Mouse (Mus musculus) hindbrain, embryonic 15.5 days (tissue): Measurements from ENCODE around the gene Rab7b. TPM values are rescaled to one million over a fixed set of nuclear protein-coding genes. Genes with fewer than 3 reads are reported as not detected.

ENCODE experiments used
- ATAC-seq: fragments of 200-750 bp; cut with Nextera tagmentation; 2 replicates; pipeline ENCODE4 v1.8.0; 2017; ENCODE audit warnings: low read depth, moderate number of reproducible peaks, moderate TSS enrichment; ENCODE audit not compliant: low FRiP score
- H3K27ac ChIP-seq: fragments of 300-500 bp; sonication (generic); replicated peaks from 2 replicates; pipeline ENCODE4 v1.5.1; 2015; ENCODE audit warnings: mild to moderate bottlenecking, inconsistent platforms
- H3K27me3 ChIP-seq: fragments of 300-500 bp; sonication (generic); 2 replicates; pipeline ENCODE4 v1.6.1; 2015; ENCODE audit warnings: control low read depth, inconsistent platforms
- H3K36me3 ChIP-seq: fragments of 300-500 bp; sonication (generic); 2 replicates; pipeline ENCODE4 v1.6.1; 2015; ENCODE audit warnings: control low read depth, inconsistent platforms
- H3K4me1 ChIP-seq: fragments of 300-500 bp; sonication (generic); replicated peaks from 2 replicates; pipeline ENCODE4 v1.6.1; 2015; ENCODE audit warnings: control low read depth, inconsistent platforms
- H3K4me2 ChIP-seq: fragments of 300-500 bp; sonication (generic); 2 replicates; pipeline ENCODE4 v1.6.1; 2015; ENCODE audit warnings: moderate library complexity, mild to moderate bottlenecking, inconsistent platforms
- H3K4me3 ChIP-seq: fragments of 300-500 bp; sonication (generic); 2 replicates; pipeline ENCODE4 v1.5.1; 2015; ENCODE audit warnings: mild to moderate bottlenecking, inconsistent platforms
- H3K9ac ChIP-seq: fragments of 300-500 bp; sonication (generic); 2 replicates; pipeline ENCODE4 v1.6.1; 2015; ENCODE audit warnings: inconsistent platforms
- H3K9me3 ChIP-seq: fragments of 300-500 bp; sonication (generic); 2 replicates; pipeline ENCODE4 v1.6.1; 2016; ENCODE audit warnings: control low read depth, inconsistent platforms
- WGBS: fragments of 180-500 bp; shearing (Covaris S2); methylation state at CpG from one replicate; pipeline ENCODE4 v1.1.7; 2015; 5-methylcytosine and 5-hydroxymethylcytosine counted together
- polyA plus RNA-seq: library from polyadenylated mRNA; unstranded; fragments of >200 nt; fragmentation: Nextera tagmentation; extraction: Ambion mirVana; gene quantifications from 2 replicates; pipeline ENCODE4 v1.2.1, GENCODE M21; 2015

Rab7b gene
- polyA plus RNA-seq, 1 experiment from 2014 or later: 0.91 TPM

DNA sequence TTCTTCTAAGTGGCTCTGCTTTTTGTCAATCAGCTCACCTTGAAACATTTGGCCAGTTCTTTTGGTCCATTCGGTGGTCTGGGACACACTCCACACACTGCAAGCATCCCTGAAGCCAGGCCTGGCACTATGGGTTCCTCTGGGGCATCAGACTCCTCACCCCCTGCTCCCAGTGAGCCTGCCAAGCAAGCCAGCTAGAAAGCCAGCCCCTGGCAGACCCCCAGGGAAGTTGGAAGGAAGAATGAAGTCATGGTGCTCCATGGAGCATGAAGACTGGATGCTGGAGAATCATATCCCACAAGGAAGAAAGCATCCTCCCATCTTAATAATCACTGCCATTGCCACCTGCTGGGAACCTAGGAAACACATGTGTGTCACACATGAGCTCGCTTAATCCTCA, 60.1 kb downstream of the Rab7b start:
- H3K4me1 ChIP-seq: peaks cover 7% of the 10 kb centered on the region; the same call in 1 of the 2 replicates
- H3K4me3 ChIP-seq: no peak overlapping the region
- H3K4me2 ChIP-seq: no peak overlapping the region
- 78% methylated on average over 2 of the region's 2 CpGs for WGBS
- no peaks in the 10 kb centered on the region for H3K9me3 ChIP-seq
- ATAC-seq: no peak
- H3K36me3 ChIP-seq: no peaks in the 10 kb centered on the region
- no peaks in the 10 kb centered on the region for H3K27me3 ChIP-seq
- H3K27ac ChIP-seq: no peak overlapping the region
- H3K9ac ChIP-seq: no peak overlapping the region

DNA sequence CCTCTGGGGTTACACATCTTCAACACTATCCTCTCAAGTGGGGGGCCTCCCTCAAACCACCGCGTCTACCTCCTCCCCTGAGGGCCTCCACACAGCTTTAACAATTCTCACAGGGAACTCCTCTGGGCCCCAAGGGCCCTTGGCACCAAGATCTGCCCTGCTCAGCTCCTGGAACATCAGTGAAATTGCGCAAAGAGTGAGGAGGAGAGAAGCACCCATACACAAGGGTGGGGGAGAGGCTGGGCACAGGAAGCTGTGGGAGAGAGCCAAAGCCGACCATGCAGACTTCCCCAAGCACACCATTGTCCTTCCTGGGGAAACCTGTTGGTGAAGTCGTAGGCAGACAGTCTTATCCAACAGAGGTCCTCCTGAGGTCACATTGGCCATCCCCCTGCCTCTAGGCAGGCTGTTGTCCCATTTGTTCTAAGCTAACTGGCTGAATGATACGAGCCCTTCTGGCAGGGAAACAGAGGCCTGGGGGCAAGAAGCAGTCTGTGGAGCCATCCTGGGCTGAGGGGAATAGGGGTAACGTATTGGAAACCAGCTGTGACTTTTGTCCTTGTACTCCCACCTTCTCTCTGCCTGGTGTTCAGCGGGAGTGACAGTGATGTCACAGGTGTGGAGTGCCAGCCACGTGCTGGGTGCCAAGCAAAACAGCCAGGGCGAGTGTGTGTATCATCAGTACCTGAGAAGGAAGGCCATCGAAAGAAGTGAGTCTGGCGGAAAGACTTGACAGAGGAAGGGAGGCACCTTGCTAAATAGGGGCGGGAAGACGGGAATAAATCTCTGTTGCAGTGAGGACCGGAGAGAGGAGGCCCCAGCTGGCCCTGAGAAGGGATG, 61.4 kb downstream of the Rab7b start:
- WGBS: 83% methylated on average over 15 of the region's 15 CpGs
- no peak for ATAC-seq
- H3K36me3 ChIP-seq: no peaks in the 10 kb centered on the region
- no peak overlapping the region for H3K27ac ChIP-seq
- no peaks in the 10 kb centered on the region for H3K9me3 ChIP-seq
- H3K4me1 ChIP-seq: peaks cover 7% of the 10 kb centered on the region; the same call in 1 of the 2 replicates
- H3K27me3 ChIP-seq: no peaks in the 10 kb centered on the region
- no peak overlapping the region for H3K9ac ChIP-seq
- H3K4me3 ChIP-seq: no peak overlapping the region
- H3K4me2 ChIP-seq: no peak overlapping the region

DNA sequence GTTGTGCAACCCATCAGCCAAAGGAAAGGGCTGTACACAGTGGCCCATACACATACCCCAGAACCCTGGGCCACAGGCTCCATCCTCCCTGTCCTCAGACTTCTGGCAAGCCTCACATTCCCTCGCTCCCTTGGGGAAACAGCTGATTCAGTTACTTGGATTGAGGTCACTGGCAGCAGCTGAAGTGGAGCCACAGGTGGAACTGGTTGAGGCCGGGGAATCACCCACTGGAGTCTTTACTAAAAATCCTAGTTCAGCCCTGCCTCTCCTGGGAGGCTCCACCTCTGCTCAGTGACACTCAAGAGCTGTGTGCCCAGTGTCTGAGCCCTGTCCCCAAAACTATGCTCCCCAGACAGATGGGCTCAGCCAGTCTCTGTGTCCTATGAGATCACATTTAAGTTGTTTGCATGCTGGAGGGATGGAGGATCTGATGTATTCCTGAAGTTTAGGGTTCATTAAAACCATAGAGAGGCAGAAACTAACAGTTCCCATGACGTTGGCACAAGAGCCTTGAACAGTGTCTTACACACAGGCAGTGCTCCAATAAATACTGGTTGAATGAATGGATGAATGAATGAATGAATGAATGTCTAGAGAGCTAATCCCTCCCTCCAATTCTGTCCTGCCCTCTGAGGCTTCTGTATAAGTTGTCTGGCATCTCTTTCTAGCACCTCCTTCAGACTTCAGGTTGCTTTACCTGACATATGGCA, 62.8 kb downstream of the Rab7b start:
- Histone ChIP-seq H3K4me1 (peaks cover 7% of the 10 kb centered on the region; the same call in 1 of the 2 replicates), H3K9ac (no peak overlapping the region), H3K27ac (no peak overlapping the region), H3K4me3 (no peak overlapping the region), H3K9me3 (no peaks in the 10 kb centered on the region), H3K4me2 (no peak overlapping the region), H3K27me3 (no peaks in the 10 kb centered on the region), H3K36me3 (no peaks in the 10 kb centered on the region)
- no peak for ATAC-seq
- 78% methylated on average over 3 of the region's 3 CpGs for WGBS

DNA sequence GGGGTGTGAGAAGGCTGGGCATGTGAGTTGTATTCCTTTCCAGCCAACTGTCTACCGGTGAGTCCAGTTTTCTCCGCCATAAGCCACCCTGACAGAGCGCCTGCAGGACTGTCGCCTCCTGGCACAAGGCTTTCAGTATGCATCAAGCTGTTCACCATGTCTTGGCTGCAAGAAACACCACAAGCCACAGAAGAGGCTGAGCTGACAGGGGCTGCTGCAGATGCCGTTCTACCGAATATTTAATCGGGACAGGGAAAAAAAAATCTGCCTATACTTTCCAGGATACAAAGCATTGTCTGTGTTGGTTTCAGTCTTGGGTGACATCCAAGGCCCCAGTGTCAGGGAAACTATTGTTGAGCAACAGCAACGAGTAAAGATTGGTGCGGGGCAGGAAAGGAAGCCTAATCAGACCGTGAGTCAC, 63.4 kb downstream of the Rab7b start:
- no peak overlapping the region for H3K4me3 ChIP-seq
- no peak for ATAC-seq
- no peak overlapping the region for H3K4me2 ChIP-seq
- H3K9ac ChIP-seq: no peak overlapping the region
- H3K27me3 ChIP-seq: no peaks in the 10 kb centered on the region
- no peaks in the 10 kb centered on the region for H3K9me3 ChIP-seq
- peaks cover 7% of the 10 kb centered on the region; the same call in 1 of the 2 replicates for H3K4me1 ChIP-seq
- WGBS: 50% methylated on average over 10 of the region's 10 CpGs
- no peaks in the 10 kb centered on the region for H3K36me3 ChIP-seq
- no peak overlapping the region for H3K27ac ChIP-seq

DNA sequence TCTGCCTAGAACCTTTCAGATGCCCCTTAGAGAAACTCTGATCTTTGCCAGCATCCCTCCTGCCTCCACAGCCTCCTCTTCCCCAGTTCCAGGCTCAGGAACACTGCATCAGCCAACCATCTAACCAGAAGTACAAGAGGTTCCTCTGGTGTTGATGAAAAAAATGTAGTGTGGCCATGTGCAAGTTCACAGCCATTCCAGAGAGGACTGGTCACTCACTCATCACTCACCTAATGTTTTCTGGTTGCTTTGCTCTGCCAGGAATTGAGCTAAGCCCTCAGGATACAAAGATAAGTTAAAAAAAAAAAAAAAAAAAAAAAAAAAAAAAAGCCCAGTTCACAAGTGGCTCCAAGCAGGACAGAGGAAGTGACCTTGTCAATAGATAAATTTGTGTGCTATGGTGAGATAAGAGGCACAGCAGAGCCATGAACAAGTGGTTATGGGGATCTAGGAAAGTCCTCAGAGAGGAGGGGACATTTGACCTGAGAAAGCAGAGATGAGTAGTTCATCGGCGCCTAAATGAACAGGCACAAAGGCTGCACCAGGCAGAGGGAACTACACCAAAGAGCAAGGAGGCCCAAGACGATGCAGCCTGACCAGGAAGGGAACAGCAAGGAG, 65.8 kb downstream of the Rab7b start:
- Histone ChIP-seq H3K9ac (no peak overlapping the region), H3K9me3 (no peaks in the 10 kb centered on the region), H3K4me1 (peaks cover 7% of the 10 kb centered on the region; the same call in 1 of the 2 replicates), H3K27me3 (no peaks in the 10 kb centered on the region), H3K4me3 (no peak overlapping the region), H3K4me2 (no peak overlapping the region), H3K36me3 (no peaks in the 10 kb centered on the region), H3K27ac (no peak overlapping the region)
- ATAC-seq: no peak
- 74% methylated on average over 3 of the region's 3 CpGs for WGBS

DNA sequence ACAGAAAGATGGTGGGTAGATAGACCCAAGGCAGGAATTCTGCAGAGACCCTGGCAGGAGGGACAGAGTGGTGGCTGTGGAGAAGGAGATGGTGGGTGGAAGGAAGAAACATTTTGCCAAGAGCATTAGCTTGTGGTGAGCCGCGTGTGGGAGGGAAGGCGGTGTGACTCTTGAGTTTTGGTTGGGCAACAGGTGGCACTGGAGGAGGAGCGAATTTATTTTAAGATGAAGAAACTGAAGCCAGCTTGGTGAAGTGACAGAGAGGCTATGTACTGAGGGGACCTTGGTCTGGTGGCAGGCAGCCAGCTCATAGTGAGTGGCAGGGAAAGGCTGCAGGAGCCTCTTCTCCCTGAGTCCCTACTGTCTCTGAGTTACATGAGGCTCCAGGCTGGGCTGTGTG, 66.4 kb downstream of the Rab7b start:
- Histone ChIP-seq H3K36me3 (no peaks in the 10 kb centered on the region), H3K27ac (no peak overlapping the region), H3K4me3 (no peak overlapping the region), H3K9me3 (no peaks in the 10 kb centered on the region), H3K4me2 (no peak overlapping the region), H3K27me3 (no peaks in the 10 kb centered on the region), H3K4me1 (peaks cover 7% of the 10 kb centered on the region; the same call in 1 of the 2 replicates), H3K9ac (no peak overlapping the region)
- 88% methylated on average over 4 of the region's 4 CpGs for WGBS
- no peak for ATAC-seq

DNA sequence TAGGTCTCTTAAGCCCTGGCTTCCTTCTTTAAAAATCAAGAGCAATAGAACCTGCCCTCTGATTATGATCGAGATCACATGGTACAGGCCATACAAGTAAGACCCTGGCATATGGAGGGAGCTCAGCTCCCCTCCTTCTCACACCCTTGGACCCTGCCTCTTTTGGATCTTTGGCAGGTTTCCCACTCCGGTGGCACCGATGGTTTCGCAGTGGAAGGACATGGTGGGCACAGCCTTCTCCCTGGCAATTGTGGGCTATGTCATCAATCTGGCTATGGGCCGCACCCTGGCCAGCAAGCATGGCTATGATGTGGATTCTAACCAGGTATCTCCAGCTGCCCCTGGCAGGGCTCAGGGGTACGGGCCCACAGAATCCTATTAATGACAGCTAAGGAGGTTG, 68.7 kb downstream of the Rab7b start:
- Histone ChIP-seq H3K4me1 (no peaks in the 10 kb centered on the region), H3K9ac (no peak overlapping the region), H3K27me3 (no peaks in the 10 kb centered on the region), H3K4me2 (no peak overlapping the region), H3K36me3 (no peaks in the 10 kb centered on the region), H3K9me3 (no peaks in the 10 kb centered on the region), H3K4me3 (no peak overlapping the region), H3K27ac (no peak overlapping the region)
- no peak for ATAC-seq
- WGBS: 86% methylated on average over 6 of the region's 6 CpGs

DNA sequence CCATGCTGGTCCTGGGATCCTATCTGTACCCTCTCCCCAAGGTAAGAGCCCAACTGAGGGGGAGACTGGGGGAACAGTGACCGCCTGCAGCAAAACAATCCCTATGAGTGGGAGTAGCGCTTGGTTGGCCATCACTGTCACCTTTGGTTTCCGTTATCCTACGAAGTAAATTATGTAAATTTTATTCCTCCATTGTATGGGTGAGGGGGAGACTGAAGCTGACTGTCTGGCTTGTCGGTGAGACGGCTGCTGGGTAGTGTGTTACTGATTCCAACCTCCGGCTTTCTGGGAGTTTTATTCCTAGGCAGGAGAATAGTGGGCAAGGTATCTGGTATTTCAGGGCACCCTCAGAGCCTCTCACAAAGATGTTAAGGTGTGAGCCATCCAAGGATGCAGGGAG, 70.3 kb downstream of the Rab7b start:
- no peak overlapping the region for H3K4me3 ChIP-seq
- H3K9ac ChIP-seq: no peak overlapping the region
- no peaks in the 10 kb centered on the region for H3K27me3 ChIP-seq
- H3K4me1 ChIP-seq: no peaks in the 10 kb centered on the region
- ATAC-seq: no peak
- no peak overlapping the region for H3K4me2 ChIP-seq
- H3K36me3 ChIP-seq: no peaks in the 10 kb centered on the region
- no peaks in the 10 kb centered on the region for H3K9me3 ChIP-seq
- no peak overlapping the region for H3K27ac ChIP-seq
- 32% methylated on average over 7 of the region's 7 CpGs for WGBS

DNA sequence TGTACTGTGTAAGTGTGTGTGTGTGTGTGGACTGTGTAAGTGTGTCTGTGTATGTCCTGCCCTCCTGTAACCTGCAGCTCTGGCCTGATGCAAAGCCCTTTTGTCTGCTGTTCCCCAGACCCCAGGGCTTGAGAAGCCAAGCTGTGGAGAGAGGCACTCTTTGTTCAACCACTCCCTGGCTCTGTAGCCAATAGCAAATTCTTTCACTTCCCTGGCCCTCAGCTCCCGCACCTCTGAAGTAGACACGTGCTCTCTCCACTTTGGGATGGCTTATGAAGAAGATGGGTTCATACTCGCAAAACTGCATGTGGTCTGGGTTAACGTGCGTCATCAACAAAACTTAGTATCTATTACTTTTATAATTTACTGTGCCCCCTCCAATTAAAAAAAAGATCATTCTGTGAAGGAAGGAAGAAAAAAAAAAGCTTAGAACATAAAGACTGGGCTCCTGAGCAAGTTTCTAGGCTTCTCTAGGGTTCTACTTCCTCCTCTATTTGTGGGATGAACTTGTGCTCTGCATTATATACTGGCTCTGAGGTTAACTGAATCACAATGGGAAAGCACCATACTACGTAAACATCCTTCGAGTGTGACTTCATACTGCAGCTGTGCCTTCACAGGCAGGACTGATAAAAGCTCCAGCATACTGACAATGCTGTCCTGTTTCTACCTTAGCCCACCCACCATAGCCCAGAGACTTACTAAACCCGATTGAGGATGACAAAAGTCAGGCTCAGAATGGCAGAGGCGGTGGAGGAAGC, 71.4 kb downstream of the Rab7b start:
- WGBS: 69% methylated on average over 9 of the region's 9 CpGs
- no peaks in the 10 kb centered on the region for H3K9me3 ChIP-seq
- H3K4me2 ChIP-seq: no peak overlapping the region
- no peak overlapping the region for H3K4me3 ChIP-seq
- H3K27me3 ChIP-seq: no peaks in the 10 kb centered on the region
- H3K27ac ChIP-seq: no peak overlapping the region
- no peak overlapping the region for H3K9ac ChIP-seq
- H3K4me1 ChIP-seq: no peaks in the 10 kb centered on the region
- H3K36me3 ChIP-seq: no peaks in the 10 kb centered on the region
- ATAC-seq: no peak

DNA sequence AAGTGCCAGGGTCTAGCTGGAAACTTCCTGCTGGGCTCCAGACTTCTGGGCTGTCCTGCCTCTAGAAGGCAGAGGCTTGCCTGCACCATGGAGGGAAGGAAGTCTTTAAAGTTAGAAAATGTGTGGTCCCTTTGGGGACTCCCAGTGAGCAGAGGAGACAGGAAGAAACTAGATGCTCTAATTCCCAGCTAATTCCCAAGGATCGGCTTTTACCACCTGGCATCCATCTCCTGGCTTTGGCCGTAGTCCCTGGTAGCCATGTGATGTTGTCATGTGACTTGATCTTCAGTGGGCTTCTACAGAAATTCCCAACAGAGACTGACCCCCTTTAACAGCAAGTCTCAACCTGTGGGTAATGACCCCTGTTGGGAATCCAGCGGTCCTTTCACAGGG, 71.9 kb downstream of the Rab7b start:
- H3K27ac ChIP-seq: no peak overlapping the region
- H3K9me3 ChIP-seq: no peaks in the 10 kb centered on the region
- no peak for ATAC-seq
- no peak overlapping the region for H3K4me2 ChIP-seq
- H3K4me1 ChIP-seq: 0 out of 2 replicates have a peak, but pooled peaks cover 2% of the 10 kb centered on the region
- no peak overlapping the region for H3K4me3 ChIP-seq
- WGBS: 81% methylated on average over 3 of the region's 3 CpGs
- no peaks in the 10 kb centered on the region for H3K36me3 ChIP-seq
- no peak overlapping the region for H3K9ac ChIP-seq
- H3K27me3 ChIP-seq: no peaks in the 10 kb centered on the region

DNA sequence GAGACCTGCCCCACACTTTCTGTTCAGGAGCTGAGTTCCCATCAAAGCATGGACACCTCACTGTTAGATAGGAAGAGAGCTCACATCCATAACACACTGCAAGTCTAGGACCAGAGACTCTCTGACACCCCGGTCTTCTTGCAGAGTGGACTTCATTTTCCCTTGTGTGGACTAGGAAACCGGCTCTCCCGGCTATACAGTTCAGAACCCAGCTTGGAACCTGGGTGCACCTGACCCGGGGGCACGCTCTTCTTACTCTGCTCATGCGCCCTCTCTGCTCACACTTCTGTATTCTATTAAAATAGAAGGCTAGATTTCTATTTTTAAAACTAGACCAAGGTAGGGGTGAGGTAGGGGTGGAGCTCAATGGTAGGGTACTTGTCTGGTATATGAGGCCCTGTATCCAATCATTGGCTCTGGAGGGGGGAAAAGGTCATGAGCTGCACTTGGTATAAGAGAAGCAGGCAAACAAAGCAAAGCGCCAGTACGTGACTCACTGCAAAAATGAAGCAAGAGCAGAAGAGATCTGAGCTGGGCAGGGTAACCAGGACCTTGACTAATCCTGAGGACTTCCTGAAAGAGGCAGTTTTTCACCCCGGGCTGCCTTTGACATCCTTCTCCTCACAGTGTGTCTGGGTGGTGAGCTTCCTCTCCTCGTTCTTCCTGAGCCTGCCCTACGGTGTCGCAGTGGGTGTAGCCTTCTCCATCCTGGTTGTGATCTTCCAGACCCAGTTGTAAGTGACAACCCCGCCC, 72.8 kb downstream of the Rab7b start:
- Histone ChIP-seq H3K36me3 (no peaks in the 10 kb centered on the region), H3K27me3 (no peaks in the 10 kb centered on the region), H3K9me3 (no peaks in the 10 kb centered on the region), H3K4me2 (no peak overlapping the region), H3K27ac (no peak overlapping the region), H3K4me1 (0 out of 2 replicates have a peak, but pooled peaks cover 3% of the 10 kb centered on the region), H3K9ac (no peak overlapping the region), H3K4me3 (no peak overlapping the region)
- WGBS: 89% methylated on average over 13 of the region's 13 CpGs
- ATAC-seq: no peak
